Mouse (Mus musculus) sigmoid colon, adult 10 weeks (tissue): ENCODE measurements around the gene Gast. TPM values are rescaled to one million over a fixed set of nuclear protein-coding genes. Genes with fewer than 3 reads are reported as not detected.

Source experiments
- polyA plus RNA-seq: library from polyadenylated mRNA; stranded (reverse); fragments of 350-450 nt; fragmentation: Illumina TruSeq; extraction: RNeasy Lipid Tissue Mini Kit (QIAGEN cat#74804); gene quantifications from one replicate; pipeline ENCODE4 v1.2.3, GENCODE M21; 2014; ENCODE audit warnings: low read depth, low replicate concordance

Gene Gast
- polyA plus RNA-seq, result not detected

DNA sequence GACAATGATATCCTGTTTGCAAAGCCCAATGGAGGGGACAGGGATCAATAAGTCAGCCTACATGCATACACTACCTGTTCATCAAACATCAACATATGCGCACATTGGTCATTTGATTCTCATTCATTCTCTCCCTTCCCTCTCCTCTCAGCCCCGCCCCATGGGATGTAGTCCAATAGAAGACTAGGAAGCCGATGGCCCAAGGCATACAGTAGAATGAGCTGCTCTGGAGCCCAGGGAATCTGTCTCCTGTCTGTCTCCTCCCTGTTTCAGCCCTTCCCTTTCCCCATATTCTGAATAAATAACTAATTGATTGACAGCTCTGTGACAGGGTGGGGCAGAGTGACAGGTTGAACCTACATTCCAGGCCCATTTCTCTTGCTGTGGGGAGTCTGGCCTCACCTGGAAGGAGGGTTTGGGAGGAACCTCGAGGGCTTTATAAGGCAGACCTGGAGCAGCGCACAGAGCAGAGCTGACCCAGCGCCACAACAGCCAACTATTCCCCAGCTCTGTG, at the start of gene Gast:
TSS of gene Gast (plus strand) at position 464 of the 514 bp plus-strand sequence.

GRCm38 (mm10) chr11:100319492-100320171, 14.6 kb upstream of the Gast start, which contains the start of gene Eif1:
Eif1 (plus strand) TSS chr11:100319885.

DNA sequence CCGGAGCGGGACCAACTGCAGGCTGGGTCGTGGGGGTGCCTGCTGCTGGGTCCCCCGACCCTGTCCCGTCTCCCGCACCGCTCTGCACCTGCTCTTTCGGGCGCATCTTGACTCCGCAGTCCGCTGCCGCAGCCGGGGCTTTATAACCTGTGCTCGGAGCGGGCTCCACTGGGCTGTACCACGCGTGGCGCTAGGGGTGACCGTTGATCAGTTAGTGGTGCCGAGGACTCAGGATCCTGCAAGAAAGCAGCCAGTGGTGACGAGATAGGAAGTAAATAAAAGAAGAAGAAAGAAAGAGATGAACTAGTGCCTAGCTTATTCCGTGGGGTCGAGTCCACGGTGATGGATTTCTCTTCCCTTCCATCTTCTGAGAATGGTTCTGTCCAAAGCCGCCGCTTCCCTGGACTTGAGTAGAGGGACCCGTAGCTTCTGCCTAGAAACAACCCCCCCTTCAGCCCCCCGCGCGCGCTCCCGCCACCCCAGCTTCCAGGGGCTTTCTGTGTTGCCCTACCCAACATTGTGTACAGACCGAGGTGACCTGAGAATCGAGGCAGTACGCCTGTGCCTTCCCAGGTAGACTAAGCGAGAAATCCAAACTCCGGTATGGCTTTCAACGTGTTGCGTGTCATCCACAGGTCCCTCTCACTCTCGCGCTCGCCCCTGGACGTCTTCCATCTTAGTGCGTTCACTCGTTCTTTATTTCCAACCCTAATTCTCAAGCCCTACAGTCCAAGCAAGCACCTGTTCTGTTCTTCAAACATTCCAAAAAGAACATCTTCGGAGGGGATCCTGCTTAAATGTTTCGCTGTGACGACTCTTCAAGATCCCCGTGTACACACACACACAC, 22.0 kb downstream of the Gast start, which contains the start of gene Hap1:
TSS of gene Hap1 (minus strand) at position 157 of the 847 bp plus-strand sequence.

Other genes starting within 250 kb of the Gast start
- not detected for gene Krt32, start 246.2 kb upstream of the Gast start, polyA plus RNA-seq
- gene Krt35, start 238.2 kb upstream of the Gast start, polyA plus RNA-seq, result not detected
- gene Krt36, start 228.8 kb upstream of the Gast start, polyA plus RNA-seq, result not detected
- not detected for gene Krt13, start 212.8 kb upstream of the Gast start, polyA plus RNA-seq
- not detected for gene Krt15, start 198.5 kb upstream of the Gast start, polyA plus RNA-seq
- 104 TPM for gene Krt19, start 185.7 kb upstream of the Gast start, polyA plus RNA-seq
- not detected for gene Krt9, start 141.2 kb upstream of the Gast start, polyA plus RNA-seq
- not detected for gene Krt14, start 126.9 kb upstream of the Gast start, polyA plus RNA-seq
- gene Krt16, start 85.5 kb upstream of the Gast start, polyA plus RNA-seq, result not detected
- not detected for gene Krt17, start 73.4 kb upstream of the Gast start, polyA plus RNA-seq
- not detected for gene Krt42, start 64.5 kb upstream of the Gast start, polyA plus RNA-seq
- gene Eif1, start 14.5 kb upstream of the Gast start, polyA plus RNA-seq, result 1,895 TPM
- gene Hap1, start 21.7 kb downstream of the Gast start, polyA plus RNA-seq, result 0.54 TPM
- gene Jup, start 63.4 kb downstream of the Gast start, polyA plus RNA-seq, result 5.2 TPM
- gene P3h4, start 80.4 kb downstream of the Gast start, polyA plus RNA-seq, result 0.88 TPM
- gene Fkbp10, start 81.3 kb downstream of the Gast start, polyA plus RNA-seq, result 0.66 TPM
- gene Nt5c3b, start 107.4 kb downstream of the Gast start, polyA plus RNA-seq, result 7.8 TPM
- gene Klhl10, start 107.5 kb downstream of the Gast start, polyA plus RNA-seq, result 0.69 TPM
- 5.7 TPM for gene Klhl11, start 138.3 kb downstream of the Gast start, polyA plus RNA-seq
- 137 TPM for gene Acly, start 193.6 kb downstream of the Gast start, polyA plus RNA-seq
- gene Ttc25, start 211.2 kb downstream of the Gast start, polyA plus RNA-seq, result 0.41 TPM
- gene Cnp, start 240.5 kb downstream of the Gast start, polyA plus RNA-seq, result 7.9 TPM